In genomic region chr2:72221283-72221682, GRCm38 (mm10) we compare ENCODE assay signal across 21 mouse cellular contexts.
DNase-seq lines count a peak whose midpoint lies in the region; ATAC-seq lines count a peak whose summit lies in the region.
"Had no signal": no experiment of that assay in that cellular context is flagged by ENCODE, and none has a peak within 500 bp of the region (broad histone marks: within the 10 kb centered on the region; RNA-seq: fewer than 3 reads in every experiment).

No protein-coding gene starts in this region.

- no peaks in the 10 kb centered on the region for H3K36me3 ChIP-seq in heart, embryonic 15.5 days
- H3K36me3 ChIP-seq: forebrain, embryonic 10.5 days; lung, embryonic 15.5 days; neural tube, embryonic 15.5 days had no signal

- no peak for DNase-seq in frontal cortex, postnatal 36 days (ENCODE audit: low spot score in 2 of 2)
- DNase-seq in heart, postnatal 4 days, result no peak
- DNase-seq in brain, adult 2 months (ENCODE audit: low read depth, low spot score), result peak; percentile 62
- no peak for DNase-seq in cerebellum, adult 11 months
- DNase-seq: cerebellum, adult 9-11 months; gastrocnemius, postnatal 25 days; kidney, adult 9 months; kidney, postnatal 14 days; thymus, adult 2 months; thymus, postnatal 4 days had no signal

- no peak overlapping the region for H3K4me3 ChIP-seq in heart, embryonic 15.5 days
- H3K4me3 ChIP-seq: forebrain, embryonic 10.5 days; lung, embryonic 15.5 days; neural tube, embryonic 15.5 days had no signal

- no peaks in the 10 kb centered on the region for H3K9me3 ChIP-seq in heart, embryonic 15.5 days (replicated peaks)
- H3K9me3 ChIP-seq: forebrain, embryonic 10.5 days; lung, embryonic 15.5 days; neural tube, embryonic 15.5 days had no signal

- ATAC-seq in frontal cortex, adult (ENCODE audit: low TSS enrichment), result peak; percentile 55; the same call in 1 of the 2 replicates
- ATAC-seq in heart, embryonic 15.5 days (replicated peaks; ENCODE audit: insufficient number of reproducible peaks, insufficient read depth, low FRiP score, low read depth), result no peak
- peak; percentile 77 for ATAC-seq in megakaryocyte progenitor cell, adult 5-6 weeks (replicated peaks; ENCODE audit: poor library complexity)
- ATAC-seq: forebrain, embryonic 16.5 days; hindbrain, postnatal 0 days; intestine, embryonic 16.5 days had no signal

- WGBS in heart, embryonic 15.5 days, result 70% methylated on average over 11 of the region's 11 CpGs

- H3K27ac ChIP-seq in heart, embryonic 15.5 days, result peak overlapping the region; percentile 39
- H3K27ac ChIP-seq: forebrain, embryonic 10.5 days; hindbrain, postnatal 0 days; liver, embryonic 14.5 days; lung, embryonic 15.5 days; neural tube, embryonic 15.5 days had no signal

- no peak overlapping the region for H3K4me2 ChIP-seq in heart, embryonic 15.5 days
- H3K4me2 ChIP-seq: lung, embryonic 15.5 days; midbrain, embryonic 11.5 days; neural tube, embryonic 15.5 days had no signal

- H3K27me3 ChIP-seq in heart, embryonic 15.5 days, result no peaks in the 10 kb centered on the region
- H3K27me3 ChIP-seq: lung, embryonic 15.5 days had no signal

- H3K9ac ChIP-seq in heart, embryonic 15.5 days, result no peak overlapping the region
- H3K9ac ChIP-seq: liver, embryonic 14.5 days; lung, embryonic 15.5 days; neural tube, embryonic 15.5 days had no signal

- H3K4me1 ChIP-seq in heart, embryonic 15.5 days (replicated peaks), result peaks cover 6% of the 10 kb centered on the region
- H3K4me1 ChIP-seq: forebrain, embryonic 10.5 days; lung, embryonic 15.5 days had no signal
